Mouse (Mus musculus): ENCODE data around the gene Sema3e.
A peak's percentile ranks its signal among the peaks of the same experiment; 100 is the strongest.

The Sema3e gene

DNA sequence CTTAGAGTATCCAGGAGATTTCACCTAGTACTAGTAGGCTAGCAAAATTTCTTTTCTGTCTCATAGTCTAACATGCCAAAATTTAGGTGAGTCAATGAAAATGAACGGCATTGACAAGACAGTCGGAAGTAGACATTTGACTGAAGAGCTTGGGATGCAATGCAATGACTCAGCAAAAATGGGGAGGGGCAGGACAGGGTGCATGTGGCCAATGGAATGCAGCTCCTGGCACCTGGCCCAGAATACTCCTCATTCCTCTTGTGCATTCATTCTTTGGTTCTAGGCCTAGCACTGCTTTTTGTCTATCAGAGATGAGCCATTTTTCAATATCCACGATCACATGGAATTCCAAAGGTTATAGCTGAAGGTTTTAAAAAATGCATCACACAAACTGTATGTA, 48.1 kb downstream of the Sema3e start:
- peak in 1 of 2 experiments; percentile 6 for DNase-seq (ENCODE audit: low spot score in 2 of 2)

DNA sequence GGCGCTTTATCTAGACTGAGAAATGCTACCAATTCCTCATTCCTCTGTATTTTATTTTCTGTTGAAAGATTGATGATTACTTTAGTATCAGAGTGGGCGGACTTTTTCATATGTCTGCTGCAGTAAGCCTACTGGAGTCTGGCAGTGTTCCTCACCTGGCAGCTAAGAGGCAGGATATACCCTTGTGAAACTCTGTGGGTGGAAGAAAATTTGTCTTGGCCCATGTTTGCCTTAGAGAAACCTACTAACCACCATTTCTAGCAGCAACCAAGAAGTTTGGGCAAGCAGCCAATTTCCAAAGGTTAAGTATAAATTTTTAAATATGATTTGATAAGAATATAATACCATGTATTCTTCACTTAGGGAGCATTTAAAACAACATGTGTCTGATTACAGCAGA, 63.0 kb downstream of the Sema3e start:
- DNase-seq (ENCODE audit: low spot score in 2 of 2) = no peak

DNA sequence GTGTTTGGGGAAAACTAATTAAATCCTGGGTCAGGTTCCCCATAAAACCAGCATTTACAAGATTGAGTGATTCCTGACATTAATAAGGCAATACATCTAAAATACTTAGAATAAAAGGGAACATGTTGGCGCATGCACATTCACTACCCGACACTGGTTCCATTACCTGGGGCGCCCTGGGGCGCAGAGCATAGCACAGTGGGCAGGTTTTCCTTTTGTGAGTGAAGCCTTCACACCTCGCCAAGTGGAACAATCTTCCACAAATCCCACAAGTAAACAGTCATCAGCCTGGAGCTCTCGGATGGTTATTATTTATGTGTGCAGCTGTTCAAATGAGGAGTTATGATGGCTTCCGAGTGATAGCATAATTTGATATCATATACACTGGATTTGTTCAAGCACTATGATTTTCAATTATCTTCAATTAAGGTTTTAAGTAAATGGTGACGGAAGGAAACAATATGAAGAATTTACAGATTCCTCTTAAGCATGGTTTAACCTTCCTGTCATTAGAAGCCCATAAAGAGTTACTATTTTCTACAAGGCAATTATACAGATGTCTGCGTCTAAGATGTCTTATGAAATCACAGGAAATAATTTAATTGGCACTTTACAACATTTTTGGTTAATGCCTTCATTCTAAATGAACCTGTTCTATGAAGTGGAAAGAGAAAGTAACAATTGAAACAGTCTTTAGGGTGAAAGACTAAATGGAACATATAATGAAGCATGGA, 65.0 kb downstream of the Sema3e start:
- no peak for DNase-seq (ENCODE audit: low spot score in 2 of 2)

DNA sequence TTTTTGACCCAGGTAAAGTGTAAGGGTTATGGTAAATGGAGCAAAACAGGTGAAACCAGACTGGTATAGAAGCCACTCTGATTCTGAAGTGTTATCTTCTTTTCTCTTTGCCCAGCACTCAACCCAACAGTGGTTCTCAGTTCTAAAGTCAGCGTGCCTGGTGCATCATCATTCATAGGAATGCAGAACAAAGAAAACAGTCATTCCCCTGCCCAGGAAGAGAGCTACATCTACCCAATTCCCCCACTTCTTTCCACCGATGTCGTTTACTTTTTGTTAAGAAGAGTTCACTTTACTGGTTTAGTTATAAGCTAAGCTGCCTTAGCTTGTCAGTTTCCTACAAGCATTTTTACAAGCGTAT, 65.5 kb downstream of the Sema3e start:
- DNase-seq (ENCODE audit: low spot score in 2 of 2) = no peak

DNA sequence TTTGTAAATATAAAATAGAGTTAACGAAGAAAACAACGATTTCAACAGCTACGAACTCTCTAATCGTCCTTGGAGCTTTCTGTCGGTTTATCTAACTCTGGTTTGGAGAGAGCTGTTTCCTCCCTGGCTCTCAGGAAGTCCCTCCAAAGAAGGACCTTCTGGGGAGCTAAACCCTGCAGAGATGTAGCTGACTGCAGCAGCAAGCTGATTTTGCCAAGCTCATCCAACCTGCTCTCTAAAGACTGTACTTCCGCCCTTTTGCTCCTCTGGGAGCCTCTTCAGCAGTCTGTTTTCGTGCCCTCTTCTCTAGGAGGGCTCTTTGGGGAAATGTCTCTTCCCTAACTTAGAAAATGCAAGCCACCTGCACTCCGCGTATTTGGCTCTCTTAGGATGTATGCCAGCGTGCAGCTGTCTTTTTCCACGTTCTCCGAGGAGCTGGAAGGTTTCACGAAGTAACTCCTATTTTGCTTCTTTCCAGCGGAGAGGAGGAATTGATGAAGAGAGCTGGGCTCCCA, 67.2 kb downstream of the Sema3e start:
- DNase-seq (ENCODE audit: low spot score in 2 of 2) = no peak

DNA sequence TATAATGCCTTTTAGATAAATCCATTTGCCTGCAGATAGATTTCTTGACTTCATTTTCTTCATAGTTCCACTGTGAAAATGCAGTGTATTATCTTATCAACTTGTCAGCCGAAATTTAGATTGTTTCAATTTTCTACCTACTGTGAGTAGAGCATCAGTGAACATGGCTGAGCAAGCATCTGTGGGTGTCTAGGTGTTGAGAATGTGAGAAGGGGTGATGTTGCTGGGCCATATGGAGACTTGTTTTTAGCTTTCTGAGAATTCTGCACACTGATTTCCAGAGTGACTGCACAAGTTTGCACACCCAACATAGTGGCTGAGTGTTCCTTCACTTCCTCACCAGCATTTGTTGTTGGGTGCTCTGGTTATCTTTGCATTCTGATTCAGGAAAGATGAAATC, 71.1 kb downstream of the Sema3e start:
- no peak for DNase-seq (ENCODE audit: low spot score in 2 of 2)

DNA sequence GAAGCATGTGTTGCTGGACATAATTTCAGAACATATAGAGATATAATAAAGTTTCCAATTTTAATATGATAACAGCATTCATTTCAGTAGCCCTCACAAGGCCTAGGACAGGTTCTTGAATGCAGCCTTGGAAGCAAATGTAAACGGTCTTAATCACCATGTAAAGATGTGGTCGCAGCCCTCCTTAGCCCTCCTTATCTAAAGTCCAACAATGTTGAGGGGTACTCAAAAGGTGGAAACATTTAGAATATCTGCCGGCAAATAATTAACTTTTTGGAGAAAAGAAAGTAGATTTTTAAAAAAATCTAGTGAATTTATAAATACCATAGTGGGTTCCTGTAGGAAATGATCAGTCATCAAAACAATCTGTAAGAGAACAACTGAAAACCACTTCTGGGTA, 73.6 kb downstream of the Sema3e start:
- no peak for DNase-seq (ENCODE audit: low spot score in 2 of 2)

- no peak for DNase-seq (ENCODE audit: low spot score in 2 of 2)
These were observed 82.3 kb downstream of the Sema3e start for GRCm38 (mm10) chr5:14107365-14107764.

GRCm38 (mm10) chr5:14109001-14109400, 83.9 kb downstream of the Sema3e start:
- no peak for DNase-seq (ENCODE audit: low spot score in 2 of 2)

GRCm38 (mm10) chr5:14111401-14111800, 86.3 kb downstream of the Sema3e start:
- DNase-seq (ENCODE audit: low spot score in 2 of 2) = no peak

DNA sequence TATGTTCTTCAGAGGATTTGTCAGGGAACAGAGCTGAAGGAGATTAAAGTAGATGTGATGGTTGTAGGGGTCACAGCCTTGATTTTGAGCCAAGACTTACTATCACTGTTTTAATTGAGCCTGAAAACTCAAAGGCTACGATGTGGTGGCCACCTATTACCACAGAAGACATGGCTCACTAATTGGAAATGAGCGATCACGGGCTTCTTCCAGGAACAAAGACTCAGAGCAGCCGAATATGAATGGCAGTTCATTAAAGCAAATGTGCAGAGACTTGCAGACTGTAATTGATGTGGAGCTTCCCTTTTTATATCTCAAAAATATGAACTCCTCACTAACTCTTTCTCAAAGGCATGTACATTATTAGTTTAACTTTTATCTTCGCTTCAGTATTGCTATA, 96.8 kb downstream of the Sema3e start:
- no peak for DNase-seq (ENCODE audit: low spot score in 2 of 2)

DNA sequence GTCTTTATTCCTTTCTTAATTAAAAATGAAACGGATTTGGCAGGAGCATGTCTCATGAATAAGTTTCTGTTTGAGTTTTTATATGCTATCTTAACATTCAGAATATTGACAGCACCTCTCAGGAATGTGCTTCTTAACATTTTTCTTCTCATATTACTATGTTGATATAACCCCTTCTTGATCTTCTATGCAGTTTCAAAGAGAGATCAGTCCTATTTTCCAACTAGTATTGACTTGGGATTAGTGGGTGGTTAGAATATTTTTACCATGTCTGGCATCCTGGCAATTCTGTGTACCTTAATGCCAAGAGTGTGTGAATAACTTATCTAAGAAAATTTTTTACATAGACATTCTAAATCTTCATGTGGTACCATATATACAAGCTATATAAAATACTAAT, 101.5 kb downstream of the Sema3e start:
- no peak for DNase-seq (ENCODE audit: low spot score in 2 of 2)

GRCm38 (mm10) chr5:14135929-14136328, 110.9 kb downstream of the Sema3e start:
- no peak for DNase-seq (ENCODE audit: low spot score in 2 of 2)

DNA sequence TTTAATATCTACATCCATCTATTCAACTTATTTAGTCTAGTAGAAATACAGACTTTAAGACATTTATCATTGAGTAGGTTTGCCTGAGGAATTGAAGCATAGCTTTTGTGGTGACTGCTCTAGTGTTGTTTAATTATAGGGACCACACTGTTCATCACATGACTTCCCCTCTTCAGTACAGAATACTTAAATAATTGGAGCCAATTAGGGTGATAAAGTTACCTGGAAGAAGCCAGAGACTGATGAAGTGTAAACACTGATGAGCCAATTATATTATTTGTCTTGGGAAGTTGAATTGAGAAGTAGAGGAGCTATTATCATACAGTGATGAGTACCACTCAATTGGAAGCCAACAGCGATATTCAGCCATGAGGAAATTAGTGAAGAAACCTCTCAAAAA, 113.6 kb downstream of the Sema3e start:
- no peak for DNase-seq (ENCODE audit: low spot score in 2 of 2)

GRCm38 (mm10) chr5:14162579-14162978, 137.5 kb downstream of the Sema3e start:
- DNase-seq (ENCODE audit: low spot score in 2 of 2) = no peak

- DNase-seq (ENCODE audit: low spot score in 2 of 2) = no peak
These were observed 138.2 kb downstream of the Sema3e start for GRCm38 (mm10) chr5:14163280-14163679.

DNA sequence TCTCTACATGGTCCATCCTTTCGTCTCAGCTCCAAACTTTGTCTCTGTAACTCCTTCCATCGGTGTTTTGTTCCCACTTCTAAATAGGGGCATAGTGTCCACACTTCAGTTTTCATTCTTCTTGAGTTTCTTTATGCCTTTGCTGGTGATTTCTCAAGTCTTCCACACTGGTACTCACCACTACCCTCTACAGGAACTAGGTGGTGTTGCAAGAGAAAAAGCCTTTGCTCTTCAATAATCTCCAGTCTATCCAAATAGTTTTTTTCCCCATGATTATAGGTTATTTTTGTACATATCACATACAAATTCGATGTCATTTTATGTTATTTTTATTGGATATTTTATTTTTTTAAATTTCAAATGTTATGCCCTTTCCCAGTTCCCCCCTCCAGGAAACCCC, 142.7 kb downstream of the Sema3e start:
- DNase-seq (ENCODE audit: low spot score in 2 of 2) = no peak

DNA sequence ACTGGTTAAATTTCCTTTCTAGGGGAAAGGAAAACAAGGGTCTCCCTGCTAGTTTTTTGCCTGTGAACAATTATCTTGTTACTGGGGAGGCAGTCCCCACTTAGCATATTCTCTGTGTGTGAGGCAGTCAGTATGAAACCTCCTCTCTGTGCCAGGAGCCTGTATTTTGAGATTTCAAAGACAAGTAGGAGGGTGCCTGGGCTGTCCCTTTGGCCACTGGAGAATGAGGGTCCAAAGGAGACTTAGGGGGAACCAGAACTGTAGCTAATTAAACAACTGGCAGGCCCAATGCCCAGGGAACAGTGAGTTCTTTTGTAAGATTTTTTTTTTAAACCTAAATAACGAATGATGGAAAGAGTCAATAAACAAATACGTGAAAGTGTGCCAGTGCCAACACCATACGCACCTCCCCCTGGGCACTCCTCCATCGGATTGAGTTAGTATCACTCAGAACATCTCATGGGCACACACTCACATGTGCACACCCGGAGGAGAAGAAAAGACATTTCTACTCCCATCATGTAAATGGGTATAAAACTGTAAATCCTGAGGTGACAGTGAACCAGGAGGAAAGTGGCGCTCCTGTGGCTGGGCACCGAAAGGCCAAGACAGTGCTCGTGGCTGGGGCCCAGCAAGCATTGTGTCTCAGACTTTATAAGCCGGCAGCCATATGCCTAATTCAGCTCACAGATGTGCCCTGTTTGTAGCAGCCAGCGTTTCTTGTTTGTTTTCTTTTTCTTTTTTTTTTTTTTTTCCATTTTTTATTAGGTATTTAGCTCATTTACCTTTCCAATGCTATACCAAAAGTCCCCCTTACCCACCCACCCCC, 148.5 kb downstream of the Sema3e start:
- DNase-seq (ENCODE audit: low spot score in 2 of 2) = no peak

GRCm38 (mm10) chr5:14180571-14180970, 155.5 kb downstream of the Sema3e start:
- DNase-seq (ENCODE audit: low spot score in 2 of 2) = no peak

DNA sequence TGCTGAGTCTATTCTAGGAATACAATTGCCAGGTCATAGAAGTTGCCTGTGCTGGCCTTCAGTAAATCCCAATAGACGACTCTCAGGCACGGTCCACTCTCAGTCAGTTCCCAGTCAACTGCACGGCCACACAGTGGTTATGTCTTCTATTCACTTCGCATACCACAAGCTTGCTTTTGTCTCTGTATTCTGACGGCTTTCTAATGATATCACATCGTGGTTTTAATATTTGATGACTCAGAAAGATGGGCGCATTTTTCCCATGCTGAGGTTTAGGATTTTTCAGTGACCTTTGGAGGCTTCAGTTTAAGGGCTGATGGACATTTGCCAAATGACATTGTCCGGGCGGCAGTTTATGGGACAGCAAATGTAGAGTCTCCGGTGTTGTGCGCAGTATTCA, 157.1 kb downstream of the Sema3e start:
- DNase-seq (ENCODE audit: low spot score in 2 of 2) = no peak

DNA sequence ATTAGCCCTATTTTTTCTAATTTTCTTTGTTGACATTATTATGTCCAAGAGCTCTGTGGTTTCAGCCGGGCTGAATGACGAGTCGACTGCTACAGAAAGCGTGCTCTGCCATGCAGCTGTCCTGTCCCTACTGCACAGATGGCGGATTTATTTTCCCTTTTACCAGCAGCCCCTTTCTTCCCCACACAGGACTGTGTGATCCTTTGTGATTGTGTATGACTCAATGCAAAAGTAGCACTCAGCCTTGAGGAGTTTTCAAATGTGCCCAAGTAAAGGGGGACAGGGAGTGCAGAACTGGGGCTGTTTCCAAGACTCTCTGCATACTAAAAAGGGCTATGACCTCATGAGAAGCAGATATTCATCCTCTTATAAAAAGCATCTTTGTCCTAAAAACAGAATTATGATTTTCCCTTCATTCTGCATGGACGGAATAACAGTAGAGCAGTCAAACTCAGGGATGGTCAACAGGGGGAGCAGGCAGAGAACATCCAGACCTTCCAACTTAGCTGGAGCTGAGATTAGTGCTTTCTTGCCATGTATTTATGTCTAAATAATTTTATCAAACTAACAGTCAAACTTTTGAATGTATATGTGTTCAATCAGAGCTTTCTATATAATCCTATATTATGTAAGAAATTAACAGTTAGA, 170.2 kb downstream of the Sema3e start:
- no peak for DNase-seq (ENCODE audit: low spot score in 2 of 2)

GRCm38 (mm10) chr5:14198344-14199040, 173.4 kb downstream of the Sema3e start:
- DNase-seq (ENCODE audit: low spot score in 2 of 2) = no peak

Measured in urinary bladder, postnatal 36 days (tissue).